Mouse (Mus musculus) heart, embryonic 11.5 days (tissue): ENCODE results near the gene Mex3a. TPM values are rescaled to one million over a fixed set of nuclear protein-coding genes. Genes with fewer than 3 reads are reported as not detected.
A peak's percentile ranks its signal among the peaks of the same experiment; 100 is the strongest.

Experiments used
- ATAC-seq: fragments of 200-750 bp; cut with Nextera tagmentation; replicated peaks from 2 replicates; pipeline ENCODE4 v1.8.0; 2017; ENCODE audit warnings: moderate library complexity; ENCODE audit not compliant: insufficient number of reproducible peaks, low FRiP score, low TSS enrichment
- H3K27ac ChIP-seq: fragments of 300-500 bp; sonication (generic); 2 replicates; pipeline ENCODE4 v1.5.1; 2014; ENCODE audit warnings: mild to moderate bottlenecking, low read depth, low read length
- H3K27me3 ChIP-seq: fragments of 300-500 bp; sonication (generic); 2 replicates; pipeline ENCODE4 v1.6.1; 2014; ENCODE audit warnings: mild to moderate bottlenecking, low read length, mixed read lengths; ENCODE audit not compliant: control insufficient read depth, insufficient read depth
- H3K36me3 ChIP-seq: fragments of 300-500 bp; sonication (generic); 2 replicates; pipeline ENCODE4 v1.6.1; 2014; ENCODE audit warnings: mild to moderate bottlenecking, low read length, moderate library complexity, mixed read lengths; ENCODE audit not compliant: control insufficient read depth, insufficient read depth
- H3K4me1 ChIP-seq: fragments of 300-500 bp; sonication (generic); 2 replicates; pipeline ENCODE4 v1.6.1; 2014; ENCODE audit warnings: low read length; ENCODE audit not compliant: control insufficient read depth, insufficient read depth
- H3K4me2 ChIP-seq: fragments of 300-500 bp; sonication (generic); 2 replicates; pipeline ENCODE4 v1.6.1; 2014; ENCODE audit warnings: mild to moderate bottlenecking, moderate library complexity
- H3K4me3 ChIP-seq: fragments of 300-500 bp; sonication (generic); 2 replicates; pipeline ENCODE4 v1.5.1; 2014; ENCODE audit warnings: low read depth, low read length
- H3K9ac ChIP-seq: fragments of 300-500 bp; sonication (generic); 2 replicates; pipeline ENCODE4 v1.6.1; 2014; ENCODE audit warnings: mild to moderate bottlenecking, low read depth, low read length, moderate library complexity
- H3K9me3 ChIP-seq: fragments of 300-500 bp; sonication (generic); replicated peaks from 2 replicates; pipeline ENCODE4 v1.6.1; 2016; ENCODE audit warnings: low read length; ENCODE audit not compliant: control insufficient read depth
- WGBS: fragments of 180-500 bp; shearing (Covaris S2); extraction: QIAGEN DNeasy Blood & Tissue Kit; methylation state at CpG from one replicate; pipeline ENCODE4 v1.1.7; 2014; ENCODE audit not compliant: insufficient replicate concordance; 5-methylcytosine and 5-hydroxymethylcytosine counted together
- polyA plus RNA-seq: library from polyadenylated mRNA; unstranded; fragments of >200 nt; fragmentation: Nextera tagmentation; extraction: Ambion mirVana; gene quantifications from 2 replicates; pipeline ENCODE4 v1.2.1, GENCODE M21; 2014

Gene Mex3a
- polyA plus RNA-seq, 1 experiment from 2014 or later, result 16.9 TPM

GRCm38 (mm10) chr3:88561989-88562388, 29.8 kb downstream of the Mex3a start:
- ATAC-seq, result no peak
- Histone ChIP-seq H3K4me2 (no peak overlapping the region), H3K4me1 (no peaks in the 10 kb centered on the region), H3K27ac (no peak overlapping the region), H3K9me3 (no peaks in the 10 kb centered on the region), H3K36me3 (peaks cover 64% of the 10 kb centered on the region), H3K9ac (no peak overlapping the region), H3K4me3 (no peak overlapping the region), H3K27me3 (no peaks in the 10 kb centered on the region)
- 77% methylated on average over 4 of the region's 4 CpGs for WGBS

- Histone ChIP-seq H3K9me3 (no peaks in the 10 kb centered on the region), H3K4me1 (no peaks in the 10 kb centered on the region), H3K9ac (no peak overlapping the region), H3K27ac (no peak overlapping the region), H3K4me2 (no peak overlapping the region), H3K36me3 (peaks cover 70% of the 10 kb centered on the region), H3K27me3 (no peaks in the 10 kb centered on the region), H3K4me3 (no peak overlapping the region)
- WGBS, result 85% methylated on average over 4 of the region's 4 CpGs
- ATAC-seq, result no peak
Observed at GRCm38 (mm10) chr3:88563442-88563841, 31.2 kb downstream of the Mex3a start.

- H3K4me1 ChIP-seq, result no peaks in the 10 kb centered on the region
- no peaks in the 10 kb centered on the region for H3K9me3 ChIP-seq
- no peak overlapping the region for H3K4me2 ChIP-seq
- WGBS, result 90% methylated on average over 7 of the region's 7 CpGs
- peaks cover 73% of the 10 kb centered on the region for H3K36me3 ChIP-seq
- no peak overlapping the region for H3K9ac ChIP-seq
- no peak for ATAC-seq
- H3K27ac ChIP-seq, result no peak overlapping the region
- no peak overlapping the region for H3K4me3 ChIP-seq
- no peaks in the 10 kb centered on the region for H3K27me3 ChIP-seq
Observed at GRCm38 (mm10) chr3:88563966-88564365, 31.8 kb downstream of the Mex3a start.

- H3K4me1 ChIP-seq, result no peaks in the 10 kb centered on the region
- no peaks in the 10 kb centered on the region for H3K9me3 ChIP-seq
- WGBS, result 85% methylated on average over 3 of the region's 3 CpGs
- no peak for ATAC-seq
- no peak overlapping the region for H3K4me3 ChIP-seq
- H3K27ac ChIP-seq, result 0 out of 2 replicates have a peak overlapping the region, but pooled peaks have one; percentile 32
- no peak overlapping the region for H3K4me2 ChIP-seq
- peaks cover 67% of the 10 kb centered on the region for H3K36me3 ChIP-seq
- peak overlapping the region; percentile 44; the same call in 1 of the 2 replicates for H3K9ac ChIP-seq
- H3K27me3 ChIP-seq, result no peaks in the 10 kb centered on the region
Observed at GRCm38 (mm10) chr3:88566116-88566515, 33.9 kb downstream of the Mex3a start.

DNA sequence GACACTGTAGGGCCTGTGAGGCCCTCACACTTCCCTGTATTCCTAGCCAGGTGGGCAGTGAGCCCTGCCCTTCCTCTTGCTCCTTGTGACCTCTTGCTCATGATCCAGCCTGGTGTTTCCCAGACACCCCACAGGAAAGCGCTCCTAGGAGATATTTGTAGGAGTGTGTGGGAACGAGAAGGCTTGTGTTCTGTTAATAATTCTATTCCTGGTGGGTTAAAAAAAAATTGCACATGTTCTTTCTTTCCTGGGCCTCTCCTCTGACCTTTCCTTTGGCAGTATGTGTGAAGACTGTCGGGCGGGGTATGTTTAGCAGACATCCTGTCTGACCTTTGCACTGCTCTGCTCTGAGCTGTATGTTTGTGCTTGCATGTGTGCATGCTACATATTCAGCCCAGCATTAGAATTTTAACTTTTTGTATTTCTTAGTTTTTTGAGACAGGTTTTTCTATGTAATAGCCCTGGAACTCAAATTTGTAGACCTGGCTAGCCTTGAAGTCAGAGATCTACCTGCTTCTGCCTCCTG, 34.4 kb downstream of the Mex3a start:
- peaks cover 67% of the 10 kb centered on the region for H3K36me3 ChIP-seq
- no peaks in the 10 kb centered on the region for H3K27me3 ChIP-seq
- no peak overlapping the region for H3K4me2 ChIP-seq
- H3K9me3 ChIP-seq, result no peaks in the 10 kb centered on the region
- 90% methylated on average over 4 of the region's 4 CpGs for WGBS
- no peak for ATAC-seq
- H3K4me3 ChIP-seq, result no peak overlapping the region
- no peaks in the 10 kb centered on the region for H3K4me1 ChIP-seq
- H3K27ac ChIP-seq, result 0 out of 2 replicates have a peak overlapping the region, but pooled peaks have one; percentile 32
- H3K9ac ChIP-seq, result peak overlapping the region; percentile 44; the same call in 1 of the 2 replicates

DNA sequence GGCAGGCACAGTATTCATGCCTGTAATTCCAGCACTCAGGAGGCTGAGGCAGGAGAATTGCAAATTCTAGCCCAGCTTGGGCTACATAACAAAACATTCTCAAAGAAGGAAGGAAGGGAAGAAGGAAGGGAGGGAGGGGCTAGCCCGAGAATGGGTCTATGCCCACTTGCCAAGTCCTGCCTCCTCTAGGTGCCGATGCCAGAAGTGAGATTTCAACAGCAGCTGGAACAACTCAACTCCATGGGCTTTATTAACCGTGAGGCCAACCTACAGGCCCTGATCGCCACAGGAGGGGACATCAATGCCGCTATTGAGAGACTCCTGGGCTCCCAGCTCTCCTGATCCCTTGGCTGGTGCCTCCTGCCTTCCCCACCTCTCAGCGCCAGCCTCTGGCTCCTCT, 35.7 kb downstream of the Mex3a start:
- WGBS, result 91% methylated on average over 6 of the region's 6 CpGs
- ATAC-seq, result no peak

GRCm38 (mm10) chr3:88568615-88569014, 36.4 kb downstream of the Mex3a start:
- H3K4me1 ChIP-seq, result no peaks in the 10 kb centered on the region
- no peak overlapping the region for H3K27ac ChIP-seq
- H3K4me2 ChIP-seq, result no peak overlapping the region
- H3K36me3 ChIP-seq, result peaks cover 57% of the 10 kb centered on the region
- H3K27me3 ChIP-seq, result no peaks in the 10 kb centered on the region
- ATAC-seq, result no peak
- H3K9ac ChIP-seq, result no peak overlapping the region
- no peaks in the 10 kb centered on the region for H3K9me3 ChIP-seq
- 92% methylated on average over 2 of the region's 2 CpGs for WGBS
- H3K4me3 ChIP-seq, result no peak overlapping the region

More for the DNA sequence above, 35.7 kb downstream of the Mex3a start:
- H3K9me3 ChIP-seq, result no peaks in the 10 kb centered on the region
- H3K9ac ChIP-seq, result no peak overlapping the region
- H3K4me1 ChIP-seq, result no peaks in the 10 kb centered on the region
- no peaks in the 10 kb centered on the region for H3K27me3 ChIP-seq
- H3K4me3 ChIP-seq, result no peak overlapping the region
- peaks cover 64% of the 10 kb centered on the region for H3K36me3 ChIP-seq
- no peak overlapping the region for H3K27ac ChIP-seq
- no peak overlapping the region for H3K4me2 ChIP-seq

GRCm38 (mm10) chr3:88569093-88569492, 36.9 kb downstream of the Mex3a start:
- Histone ChIP-seq H3K36me3 (peaks cover 53% of the 10 kb centered on the region), H3K4me1 (no peaks in the 10 kb centered on the region), H3K27ac (no peak overlapping the region), H3K9me3 (no peaks in the 10 kb centered on the region), H3K27me3 (no peaks in the 10 kb centered on the region), H3K9ac (no peak overlapping the region), H3K4me2 (no peak overlapping the region), H3K4me3 (no peak overlapping the region)
- WGBS, result 94% methylated on average over 2 of the region's 2 CpGs
- ATAC-seq, result no peak

GRCm38 (mm10) chr3:88569694-88570093, 37.5 kb downstream of the Mex3a start:
- Histone ChIP-seq H3K4me3 (no peak overlapping the region), H3K9me3 (no peaks in the 10 kb centered on the region), H3K9ac (no peak overlapping the region), H3K4me1 (no peaks in the 10 kb centered on the region), H3K27me3 (no peaks in the 10 kb centered on the region), H3K36me3 (peaks cover 47% of the 10 kb centered on the region), H3K4me2 (no peak overlapping the region), H3K27ac (no peak overlapping the region)
- WGBS, result 89% methylated on average over 5 of the region's 5 CpGs
- no peak for ATAC-seq
